Mouse (Mus musculus) T-helper 1 cell (primary cell): ENCODE measurements around the gene Tnfsf14.

Experiments
- in situ Hi-C: fragments of 300-600 bp; cut with MboI, MseI; formaldehyde crosslinking; loops from one replicate; pipeline ENCODE4 v1.15.1; 2025; ENCODE audit warnings: high pct_unique_total_duplicates

Gene Tnfsf14

DNA sequence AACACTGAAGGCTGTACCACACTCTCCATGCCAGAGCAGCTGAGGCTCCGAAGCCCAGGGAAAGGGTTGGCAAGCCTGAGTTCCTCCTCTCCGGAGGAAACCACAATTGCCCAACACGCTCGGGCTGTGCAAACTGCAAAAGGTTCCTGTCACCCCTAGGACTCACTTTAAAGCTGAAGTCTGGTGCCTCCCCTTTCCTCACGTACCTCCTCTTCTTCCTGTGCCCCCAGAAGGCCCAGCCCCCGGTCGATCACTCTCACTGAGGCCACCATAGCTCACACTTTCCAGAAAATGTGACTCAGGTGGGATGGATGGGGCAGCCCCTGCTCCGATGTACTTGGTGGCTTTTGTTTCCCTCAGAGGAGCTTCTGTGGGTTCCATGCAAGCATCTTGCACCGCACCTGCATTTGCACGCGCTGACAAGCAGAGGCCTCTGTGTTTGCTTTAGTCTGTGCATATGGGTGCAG is at the start of gene Tnfsf14:
Tnfsf14 (minus strand) TSS at position 137 of the 467 bp plus-strand sequence.
- in situ Hi-C loops: no loop called here

DNA sequence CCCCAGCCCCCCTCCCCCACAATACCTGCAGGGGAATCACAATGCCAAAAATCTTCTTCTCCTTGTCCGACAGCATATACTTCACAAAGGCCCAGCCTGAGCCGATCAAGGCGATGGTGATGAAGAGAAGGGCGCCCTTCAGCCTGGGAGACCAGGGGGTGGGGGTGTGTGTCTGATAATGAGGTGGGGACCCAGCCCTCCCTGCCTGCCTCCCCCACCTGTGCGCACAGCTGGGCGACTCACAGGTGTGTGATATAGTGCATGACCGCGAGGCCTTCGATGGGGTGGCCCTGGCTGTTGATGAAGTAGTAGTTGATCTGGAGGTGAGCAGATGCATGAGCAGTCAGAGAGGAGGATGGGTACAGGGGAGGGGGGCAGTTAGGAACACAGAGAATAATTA is 43.2 kb upstream of the Tnfsf14 start:
- in situ Hi-C loops: loop anchor here (25.0 kb wide), 1 partner anchor 1525 kb away; the partner anchor contains the start of gene Pot1b

DNA sequence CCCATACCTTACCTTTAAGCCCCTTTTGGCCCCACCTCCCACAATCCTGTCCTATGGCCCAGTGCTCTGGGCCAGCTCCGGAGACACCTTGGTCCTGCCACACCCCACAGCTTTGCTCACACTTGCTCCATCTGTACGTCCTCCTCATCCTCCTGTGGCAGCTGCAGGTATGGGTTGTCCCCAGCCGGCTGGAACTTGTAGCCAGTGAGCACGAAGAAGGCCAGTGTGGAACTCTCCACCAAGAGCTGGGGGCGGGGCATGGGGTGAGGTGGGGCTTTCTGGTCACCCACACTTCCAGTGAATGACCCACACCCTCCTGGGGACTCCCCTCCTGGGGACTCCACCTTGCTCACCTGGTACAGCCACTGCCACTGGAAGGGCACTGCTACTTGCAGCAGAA is 41.8 kb upstream of the Tnfsf14 start:
- in situ Hi-C loops: loop anchor here (25.0 kb wide), 1 partner anchor 1524 kb away; the partner anchor contains the start of gene Pot1b

DNA sequence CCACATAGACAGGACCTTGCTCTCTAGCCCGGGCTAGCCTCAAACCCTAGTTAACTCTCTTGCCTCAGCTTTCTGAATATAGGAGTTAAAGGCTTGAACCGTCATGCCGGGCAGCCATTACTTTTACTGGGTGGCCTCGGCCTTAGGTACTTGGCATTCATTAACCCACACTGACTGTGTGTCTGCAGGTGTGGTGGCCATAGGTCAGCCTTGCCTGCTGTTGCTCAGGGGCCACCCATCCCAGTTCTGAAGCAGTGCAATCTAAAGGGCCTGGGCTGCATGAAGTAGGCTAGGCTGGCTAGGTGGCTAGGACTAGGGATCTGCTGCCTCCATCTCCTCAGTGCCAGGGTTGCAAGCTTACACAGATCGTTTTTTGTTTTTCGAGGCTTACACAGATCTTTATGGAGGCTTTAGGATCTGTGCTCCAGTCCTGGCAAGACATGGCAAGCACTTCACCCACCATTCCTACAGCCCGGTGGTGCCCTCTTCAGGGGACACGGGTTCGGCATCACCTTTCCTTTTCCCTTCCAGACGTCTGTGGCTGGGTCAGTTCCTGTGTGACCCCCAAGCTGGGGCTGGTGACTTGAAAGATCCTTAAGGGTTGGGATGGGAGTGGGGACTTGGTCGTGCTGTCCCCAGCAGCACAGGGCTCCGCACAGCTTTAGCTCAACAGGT is 40.4 kb upstream of the Tnfsf14 start:
- in situ Hi-C loops: loop anchor here (25.0 kb wide), 1 partner anchor 1522 kb away; the partner anchor contains the start of gene Pot1b

DNA sequence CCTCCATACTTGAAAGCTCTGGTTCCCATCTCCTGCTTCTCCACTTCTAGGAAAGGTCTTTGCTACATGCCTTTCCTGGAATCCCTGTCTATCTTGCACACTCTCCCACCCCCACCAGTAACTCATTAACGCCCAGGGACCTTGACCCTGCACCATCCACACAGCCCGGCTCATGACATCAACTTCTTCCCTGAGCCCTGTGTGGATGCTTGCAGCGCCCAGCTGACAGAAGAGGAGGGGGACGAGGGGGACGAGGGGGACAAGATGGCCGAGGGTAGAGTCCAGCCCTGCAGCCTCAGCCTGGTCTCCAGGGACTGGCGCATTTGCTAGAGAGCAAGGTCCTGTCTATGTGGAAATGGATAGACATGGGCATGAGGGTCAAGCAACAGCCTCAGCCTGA is 39.1 kb upstream of the Tnfsf14 start:
- in situ Hi-C loops: loop anchor here (25.0 kb wide), 1 partner anchor 1521 kb away; the partner anchor contains the start of gene Pot1b

DNA sequence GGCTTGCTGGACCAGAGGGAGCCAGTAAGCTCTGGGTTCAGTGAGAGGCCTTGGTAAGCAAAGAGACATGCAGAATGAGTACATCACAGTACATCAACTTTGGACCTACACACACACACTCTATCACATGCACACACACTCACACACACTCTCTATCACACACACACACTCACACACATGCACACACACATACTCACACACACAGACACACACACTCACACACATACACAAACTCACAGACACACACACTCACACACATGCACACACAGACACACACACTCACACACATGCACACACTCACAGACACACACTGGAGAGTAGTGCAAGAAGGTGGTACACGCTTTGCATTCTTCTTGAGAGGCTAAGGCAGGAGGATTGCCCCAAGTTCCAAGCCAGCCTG is 38.2 kb upstream of the Tnfsf14 start:
- in situ Hi-C loops: loop anchor here (25.0 kb wide), 1 partner anchor 1520 kb away; the partner anchor contains the start of gene Pot1b

DNA sequence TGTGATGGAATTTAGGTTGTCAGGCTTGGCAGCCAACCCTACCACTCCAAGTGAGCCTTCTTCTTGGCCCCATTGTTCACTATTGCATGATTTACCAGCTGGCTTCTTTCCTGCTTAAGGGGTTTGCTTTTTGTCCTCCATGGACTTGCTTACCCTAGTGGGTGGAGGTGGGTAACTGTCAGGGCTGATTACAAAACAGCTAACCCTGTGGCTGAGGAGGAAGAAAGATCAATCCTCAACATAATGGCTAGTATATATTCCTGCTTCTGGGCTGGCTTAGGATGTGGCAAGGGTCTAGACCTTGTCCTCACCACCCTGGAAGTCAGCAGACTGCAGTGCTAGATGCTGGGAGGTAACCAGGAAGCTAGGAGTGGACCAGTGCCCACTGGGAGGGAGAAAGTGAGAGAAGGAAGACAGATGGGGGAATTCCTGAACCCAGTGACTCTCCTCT is 37.4 kb upstream of the Tnfsf14 start:
- in situ Hi-C loops: loop anchor here (25.0 kb wide), 1 partner anchor 1519 kb away; the partner anchor contains the start of gene Pot1b

DNA sequence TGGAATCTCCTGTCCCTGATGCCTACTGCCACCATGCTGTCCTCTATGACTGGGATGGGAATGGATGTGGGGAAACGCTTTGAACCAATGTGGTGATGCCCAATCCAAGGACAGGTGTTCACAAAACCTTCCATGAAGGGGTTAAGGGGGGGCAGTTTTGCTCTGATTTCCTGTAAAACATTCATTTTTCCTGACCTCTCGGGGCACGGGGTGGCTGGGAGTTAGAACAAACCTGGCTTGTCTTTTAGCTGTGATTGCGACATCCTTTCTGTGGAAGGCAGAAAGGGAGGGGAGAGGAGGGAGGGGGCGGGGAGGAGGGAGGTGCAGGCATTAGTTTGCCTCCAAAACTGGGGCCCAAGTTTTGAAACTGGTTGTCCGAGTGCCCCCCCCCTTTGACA is 36.8 kb upstream of the Tnfsf14 start:
- in situ Hi-C loops: loop anchor here (25.0 kb wide), 1 partner anchor 1518 kb away; the partner anchor contains the start of gene Pot1b

DNA sequence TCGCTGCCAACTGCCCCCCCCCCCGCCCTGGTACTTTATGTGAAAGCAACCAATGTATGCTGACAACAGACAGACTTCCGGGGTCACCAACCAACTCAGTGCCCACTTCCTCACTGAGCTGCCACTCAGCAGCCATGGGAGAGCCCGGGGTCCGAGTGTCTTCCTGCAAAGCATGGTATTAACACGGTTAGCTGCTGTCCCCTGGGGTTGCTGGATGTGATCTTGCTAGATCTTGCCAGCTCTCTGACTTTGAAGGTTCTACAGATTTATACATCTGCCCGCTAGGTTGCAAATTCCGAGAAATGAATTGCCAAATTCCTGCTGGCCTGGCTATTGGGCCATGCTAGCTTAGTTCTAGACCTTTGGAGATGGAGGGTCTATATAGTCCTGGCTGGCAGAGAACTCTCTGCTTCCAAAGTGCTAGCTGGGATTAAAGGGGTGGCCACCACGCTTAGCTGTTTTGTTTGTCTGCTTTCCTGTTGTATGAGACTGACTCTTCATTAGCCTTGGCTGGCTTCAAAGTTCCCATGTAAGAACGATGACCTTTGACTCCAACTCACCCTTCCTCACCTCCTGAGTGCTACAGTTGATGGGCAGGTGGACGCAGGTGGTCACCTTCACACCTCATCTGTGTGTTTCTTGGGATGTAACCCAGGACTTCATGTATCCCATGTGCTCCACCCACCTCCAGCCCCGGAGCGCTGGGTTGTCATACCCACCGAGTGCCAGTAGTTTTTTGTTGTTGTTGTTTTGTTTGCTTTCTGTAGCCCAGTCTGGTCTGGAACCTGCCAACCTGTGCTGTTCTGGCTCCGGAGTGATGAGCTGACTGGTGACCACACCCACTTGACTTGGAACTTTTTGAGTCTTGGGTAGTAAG is 36.1 kb upstream of the Tnfsf14 start:
- in situ Hi-C loops: loop anchor here (25.0 kb wide), 1 partner anchor 1518 kb away; the partner anchor contains the start of gene Pot1b

DNA sequence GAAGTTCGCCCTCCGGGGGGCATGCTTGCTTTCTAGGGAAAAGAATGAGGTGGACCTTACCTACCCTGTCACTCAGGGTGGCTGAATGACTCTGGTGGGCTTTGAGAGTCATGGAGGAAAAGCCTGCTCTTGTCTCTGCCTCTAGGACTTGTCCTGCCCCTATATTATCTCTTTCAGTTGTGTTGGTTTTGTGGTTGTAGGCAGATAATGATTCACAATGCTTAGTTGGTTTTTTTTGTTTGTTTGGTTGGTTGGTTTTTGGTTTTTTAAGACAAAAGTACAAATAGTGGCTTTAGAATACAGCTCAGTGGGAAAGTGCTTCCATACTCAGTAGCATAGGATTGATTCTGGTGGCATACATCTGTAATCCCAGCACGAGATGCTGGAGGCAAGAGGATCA is 34.9 kb upstream of the Tnfsf14 start:
- in situ Hi-C loops: loop anchor here (25.0 kb wide), 1 partner anchor 1517 kb away; the partner anchor contains the start of gene Pot1b

DNA sequence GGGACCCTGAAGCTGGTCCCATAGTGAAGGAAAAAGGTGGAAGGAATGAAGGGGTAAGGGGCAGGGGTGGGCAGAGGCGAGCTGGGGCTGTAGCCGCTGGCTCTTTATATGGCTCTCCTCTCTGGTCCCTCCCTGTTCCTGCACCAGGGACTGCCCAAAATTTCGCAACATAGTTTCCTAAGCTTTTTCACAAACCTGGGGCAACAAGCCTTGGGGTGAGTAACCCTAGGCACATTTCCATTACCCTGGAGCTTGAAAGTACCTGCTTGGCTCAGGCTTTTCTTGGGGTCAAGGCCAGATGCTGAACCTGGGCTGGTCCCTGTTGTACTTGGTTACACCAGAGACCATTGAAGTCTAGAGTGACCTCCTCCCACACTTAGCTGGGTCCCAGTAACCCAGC is 34.0 kb upstream of the Tnfsf14 start, which contains the start of gene C3:
C3 (minus strand) TSS at position 123 of the 400 bp plus-strand sequence.
- in situ Hi-C loops: loop anchor here (25.0 kb wide), 1 partner anchor 1516 kb away; the partner anchor contains the start of gene Pot1b

DNA sequence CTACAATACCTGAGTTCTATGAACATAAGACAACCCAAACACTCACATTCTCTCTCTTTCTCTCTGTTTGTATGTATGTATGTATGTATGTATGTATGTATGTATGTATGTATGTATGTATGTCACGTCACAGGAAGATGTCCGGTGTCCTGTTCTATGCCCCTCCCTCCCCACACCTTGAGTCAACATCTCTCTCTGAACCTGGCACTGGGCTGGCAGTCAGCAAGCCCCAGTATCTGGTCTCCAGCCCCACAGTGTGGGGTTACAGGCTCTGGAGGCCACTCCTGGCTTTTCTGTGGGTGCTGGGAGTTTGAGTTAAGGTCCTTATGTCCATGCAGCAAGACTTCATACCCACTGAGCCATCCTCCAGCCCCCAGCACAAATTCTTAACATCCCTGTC is 33.5 kb upstream of the Tnfsf14 start:
- in situ Hi-C loops: loop anchor here (25.0 kb wide), 1 partner anchor 1515 kb away; the partner anchor contains the start of gene Pot1b

DNA sequence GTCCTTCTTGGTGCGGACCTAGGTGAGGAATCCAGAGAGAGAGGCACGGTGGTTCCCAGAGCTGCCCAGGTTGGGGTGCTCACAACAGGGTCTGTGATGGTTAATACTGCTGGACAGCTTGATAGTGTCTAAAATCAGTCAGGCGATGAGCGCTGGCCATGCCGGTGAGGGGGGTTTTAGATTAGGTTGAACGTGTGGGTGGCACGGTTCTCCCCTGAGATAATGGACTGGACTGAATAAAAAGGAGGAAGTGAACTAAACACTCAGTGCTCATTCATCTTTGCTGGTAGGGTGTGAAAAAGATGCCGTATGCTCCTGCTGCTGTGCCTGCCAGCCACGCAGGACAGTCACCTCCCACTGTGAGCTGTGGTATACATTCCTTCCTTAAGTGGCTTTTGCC is 29.3 kb upstream of the Tnfsf14 start:
- in situ Hi-C loops: no loop called here

DNA sequence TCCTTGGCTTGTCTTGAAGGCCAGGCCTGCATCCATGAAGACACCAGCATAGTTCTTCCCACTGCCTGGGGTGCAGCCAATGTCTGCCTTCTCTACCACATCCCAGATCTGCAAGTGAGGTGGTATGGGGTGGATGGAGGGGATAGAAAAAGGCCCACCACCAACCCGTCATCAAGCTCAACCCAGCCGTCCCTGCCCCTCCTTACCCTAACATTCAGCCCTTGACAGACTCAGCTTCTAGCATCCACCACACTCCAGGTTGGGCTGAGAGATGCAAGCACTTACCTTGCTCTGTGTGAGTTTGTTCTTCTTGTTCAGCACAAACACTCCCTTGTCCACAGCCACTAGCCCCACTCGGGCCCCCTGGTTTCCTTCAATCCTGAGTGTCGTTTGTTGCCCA is 27.9 kb upstream of the Tnfsf14 start:
- in situ Hi-C loops: no loop called here

DNA sequence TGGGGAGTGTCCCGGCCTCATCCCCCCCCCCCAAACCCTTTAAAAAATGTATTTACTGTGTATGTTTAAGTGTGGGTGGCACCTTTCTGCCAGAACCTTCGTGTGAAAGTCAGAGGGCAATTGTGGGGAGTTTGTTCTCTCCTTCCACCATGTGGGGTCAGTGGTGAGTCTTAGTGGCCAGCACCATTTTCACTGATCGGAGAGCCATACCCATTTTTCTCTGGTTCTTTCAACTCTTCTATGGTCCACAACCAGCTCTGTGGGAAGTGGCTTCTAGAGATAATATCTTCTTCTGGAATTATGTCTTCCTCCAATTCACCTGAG is 25.9 kb upstream of the Tnfsf14 start:
- in situ Hi-C loops: loop anchor here (5.0 kb wide), 1 partner anchor 112 kb away; no protein-coding TSS in a partner anchor

DNA sequence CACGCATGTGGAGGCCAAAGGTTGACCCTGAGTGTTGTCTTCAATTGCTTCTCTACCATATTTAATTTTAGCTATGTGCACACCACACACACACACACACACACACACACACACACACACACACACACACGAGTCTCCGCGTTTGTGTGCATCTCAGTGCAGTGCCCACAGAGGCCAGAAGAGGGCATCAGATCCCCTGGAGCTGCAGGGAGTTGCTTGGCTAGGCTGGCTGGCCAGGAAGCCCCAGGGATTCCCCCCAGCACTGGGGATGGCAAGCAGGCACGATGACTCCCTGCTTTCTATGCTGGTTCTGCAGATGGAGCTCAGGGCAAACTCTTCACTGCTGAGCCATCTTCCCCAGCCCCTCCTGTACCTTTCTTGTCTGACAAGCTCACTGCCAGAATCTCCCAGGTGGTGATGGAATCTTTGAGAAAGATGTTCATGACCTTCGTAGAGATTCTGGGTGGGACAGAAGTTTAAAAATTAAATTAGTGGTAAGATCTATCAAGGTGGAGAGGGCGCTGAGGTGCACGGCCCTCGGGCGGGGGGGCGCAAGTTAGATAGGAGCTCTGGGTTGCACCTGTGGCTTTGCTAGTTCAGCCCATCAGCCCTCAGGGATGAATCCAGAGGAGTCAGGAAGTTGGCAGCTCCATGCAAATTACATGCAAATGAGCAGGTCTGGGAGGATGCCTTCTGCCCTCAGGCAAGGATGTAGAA is 25.3 kb upstream of the Tnfsf14 start:
- in situ Hi-C loops: loop anchor here (5.0 kb wide), 1 partner anchor 113 kb away; no protein-coding TSS in a partner anchor

DNA sequence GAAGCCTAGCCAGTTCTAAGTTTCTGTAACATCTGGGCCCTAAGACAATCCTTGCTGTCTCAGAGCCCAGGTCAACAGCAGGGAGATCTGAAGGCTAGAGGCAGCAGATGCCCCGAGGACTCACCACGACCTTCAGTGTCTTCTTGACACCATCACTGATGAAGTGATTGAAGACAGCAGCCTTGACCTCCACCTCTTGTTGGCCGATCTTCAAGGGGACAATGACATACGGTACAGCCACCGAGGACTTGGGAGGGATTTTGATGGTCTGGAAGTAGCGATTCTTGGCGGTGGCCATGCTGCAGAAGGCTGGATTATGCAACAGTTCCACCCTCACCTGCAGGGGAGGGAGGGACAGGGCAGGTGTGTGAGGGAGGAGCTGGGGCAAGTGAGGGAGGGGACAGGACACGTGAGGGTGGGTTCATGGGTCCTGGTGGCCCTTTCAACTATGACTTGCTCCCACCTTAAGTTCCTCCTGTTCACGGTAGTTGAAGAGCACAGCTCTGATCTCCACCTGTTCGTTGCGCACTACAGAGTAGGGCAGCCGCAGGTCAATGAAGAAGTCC is 24.4 kb upstream of the Tnfsf14 start:
- in situ Hi-C loops: loop anchor here (5.0 kb wide), 1 partner anchor 114 kb away; no protein-coding TSS in a partner anchor

DNA sequence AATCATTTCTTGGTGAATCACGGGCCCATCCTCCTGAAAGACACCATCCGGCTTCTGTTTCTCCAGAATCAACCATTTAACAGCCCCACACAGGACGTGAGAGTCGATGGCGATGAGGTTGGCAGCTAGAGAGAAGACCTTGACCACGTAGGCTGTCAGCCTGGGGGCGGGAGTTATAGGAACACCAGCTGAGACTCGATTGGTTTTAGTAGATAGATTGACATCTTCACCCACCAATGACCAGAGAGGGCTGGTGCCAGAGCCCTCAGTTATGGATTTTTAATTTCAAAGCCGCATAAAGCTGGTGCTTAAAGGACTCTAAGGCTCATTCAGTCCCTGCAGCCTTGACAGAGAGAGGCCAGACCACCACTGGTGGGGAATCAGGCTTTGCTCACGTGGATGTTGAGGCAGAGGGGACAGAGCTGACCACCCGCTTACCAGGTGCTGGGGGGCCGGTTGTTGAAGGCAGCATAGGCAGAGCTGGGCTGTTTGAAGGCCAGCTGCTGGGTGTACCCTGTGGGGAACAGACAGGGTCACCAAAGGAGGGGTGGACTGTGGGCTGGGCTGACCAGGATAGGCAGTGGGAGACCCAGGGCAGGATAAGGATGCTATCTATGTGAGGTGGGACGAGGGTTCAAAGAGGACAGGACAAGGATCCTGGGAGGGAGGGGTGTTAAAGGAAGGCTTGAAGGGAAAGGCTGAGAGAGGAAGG is 20.9 kb upstream of the Tnfsf14 start:
- in situ Hi-C loops: loop anchor here (5.0 kb wide), 1 partner anchor 117 kb away; no protein-coding TSS in a partner anchor

DNA sequence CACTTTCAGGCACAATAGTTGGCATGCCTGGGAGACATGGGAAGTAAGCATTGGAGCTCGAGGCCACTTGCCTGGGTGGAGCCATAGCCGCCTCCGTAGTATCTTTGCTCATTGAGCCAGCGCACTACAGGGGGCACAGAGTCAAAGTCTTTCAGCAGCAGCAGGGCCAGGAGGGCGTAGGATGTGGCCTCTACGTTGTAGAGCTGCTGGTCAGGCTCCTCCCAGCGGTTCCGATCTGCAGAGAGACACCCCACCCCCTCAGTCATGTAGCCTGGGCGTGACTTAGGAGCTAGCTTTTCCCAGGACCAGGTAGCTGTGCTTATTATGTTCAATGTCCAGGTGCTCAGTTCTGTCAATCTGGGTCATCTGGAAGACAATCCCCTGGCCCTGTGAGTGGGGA is 17.5 kb upstream of the Tnfsf14 start:
- in situ Hi-C loops: no loop called here

DNA sequence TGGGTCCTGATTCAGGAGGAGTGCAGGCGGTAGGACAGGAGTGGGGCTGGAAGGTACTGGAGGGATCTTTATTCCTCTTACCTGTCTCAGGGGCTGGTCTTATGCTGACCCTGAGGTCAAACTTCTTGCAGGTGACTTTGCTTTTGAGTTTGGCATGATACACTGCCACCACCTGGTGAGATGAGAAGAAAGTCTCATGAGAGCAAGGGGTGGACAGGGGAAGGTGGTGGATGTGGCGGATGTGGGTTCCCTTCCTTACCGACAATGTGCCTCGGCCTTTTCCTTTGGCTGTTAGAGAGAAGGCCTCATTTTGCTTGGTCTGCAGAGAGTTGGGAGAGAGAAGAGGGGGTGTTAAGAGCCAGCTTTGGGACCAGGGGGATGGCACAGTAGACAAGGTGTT is 15.4 kb upstream of the Tnfsf14 start:
- in situ Hi-C loops: no loop called here
